Mouse (Mus musculus) heart, postnatal 0 days (tissue): ENCODE data around the gene Resp18.

Source experiments
- CTCF ChIP-seq: IDR thresholded peaks from 2 replicates; pipeline ENCODE4 v1.5.1; 2016; ENCODE audit warnings: antibody characterized with exemption, control low read depth, low read depth
- EP300 ChIP-seq: IDR thresholded peaks from 2 replicates; pipeline ENCODE4 v1.6.1; 2016; ENCODE audit warnings: antibody characterized with exemption, low read depth

DNA sequence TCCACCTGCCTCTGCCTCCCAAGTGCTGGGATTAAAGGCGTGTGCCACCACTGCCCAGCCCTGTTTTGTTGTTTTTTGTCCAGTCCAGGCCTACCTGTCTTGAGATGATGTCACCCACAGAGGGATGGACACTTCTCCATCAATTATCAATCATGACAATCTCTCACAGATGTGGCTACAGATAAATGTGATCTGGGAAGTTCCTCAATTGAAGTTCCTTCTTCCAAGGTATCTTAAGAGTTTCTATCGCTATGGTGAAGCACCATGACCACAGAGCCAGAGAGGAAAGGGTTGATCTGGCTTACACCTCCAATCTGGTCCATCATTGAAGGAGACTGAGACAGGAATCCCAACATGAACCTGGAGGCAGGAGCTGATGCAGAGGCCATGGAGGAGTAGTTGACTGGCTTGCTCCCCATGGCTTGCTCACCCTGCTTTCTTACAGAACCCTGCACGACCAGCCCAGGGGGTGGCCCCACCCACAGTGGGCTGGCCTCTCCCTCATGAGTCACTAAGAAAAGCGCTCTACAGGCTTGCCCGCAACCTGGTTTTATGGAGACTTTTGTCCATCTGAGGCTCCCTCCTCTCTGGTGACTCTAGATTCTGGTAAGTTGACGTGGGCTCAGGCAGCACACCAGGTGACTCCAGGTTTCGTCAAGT is 47.8 kb downstream of the Resp18 start:
- TF ChIP-seq EP300 (no peak), CTCF (no peak)
